Mouse (Mus musculus) cortical plate, adult 2 months (tissue): Measurements from ENCODE around the gene Peli1.

ENCODE experiments used
- CTCF ChIP-seq: fragments of 200-500 bp; IDR thresholded peaks from 2 replicates; pipeline ENCODE4 v1.5.1; 2011; ENCODE audit warnings: mild to moderate bottlenecking, control low read depth, low read length; ENCODE audit not compliant: insufficient read depth; ENCODE audit errors: extremely low read depth
- POLR2A ChIP-seq: fragments of 200-500 bp; IDR thresholded peaks from 2 replicates; pipeline ENCODE4 v1.6.1; 2011; ENCODE audit warnings: mild to moderate bottlenecking, low read length, control low read depth; ENCODE audit not compliant: insufficient read depth; ENCODE audit errors: extremely low read depth

GRCm38 (mm10) chr11:21051716-21052115 is 39.4 kb upstream of the Peli1 start:
- TF ChIP-seq CTCF (no peak), POLR2A (no peak)
